Mouse (Mus musculus): Measurements from ENCODE around the gene Cxcr1. TPM values are rescaled to one million over a fixed set of nuclear protein-coding genes. Genes with fewer than 3 reads are reported as not detected.

Gene Cxcr1
- total RNA-seq, 2 experiments from 2014 or later = not detected

DNA sequence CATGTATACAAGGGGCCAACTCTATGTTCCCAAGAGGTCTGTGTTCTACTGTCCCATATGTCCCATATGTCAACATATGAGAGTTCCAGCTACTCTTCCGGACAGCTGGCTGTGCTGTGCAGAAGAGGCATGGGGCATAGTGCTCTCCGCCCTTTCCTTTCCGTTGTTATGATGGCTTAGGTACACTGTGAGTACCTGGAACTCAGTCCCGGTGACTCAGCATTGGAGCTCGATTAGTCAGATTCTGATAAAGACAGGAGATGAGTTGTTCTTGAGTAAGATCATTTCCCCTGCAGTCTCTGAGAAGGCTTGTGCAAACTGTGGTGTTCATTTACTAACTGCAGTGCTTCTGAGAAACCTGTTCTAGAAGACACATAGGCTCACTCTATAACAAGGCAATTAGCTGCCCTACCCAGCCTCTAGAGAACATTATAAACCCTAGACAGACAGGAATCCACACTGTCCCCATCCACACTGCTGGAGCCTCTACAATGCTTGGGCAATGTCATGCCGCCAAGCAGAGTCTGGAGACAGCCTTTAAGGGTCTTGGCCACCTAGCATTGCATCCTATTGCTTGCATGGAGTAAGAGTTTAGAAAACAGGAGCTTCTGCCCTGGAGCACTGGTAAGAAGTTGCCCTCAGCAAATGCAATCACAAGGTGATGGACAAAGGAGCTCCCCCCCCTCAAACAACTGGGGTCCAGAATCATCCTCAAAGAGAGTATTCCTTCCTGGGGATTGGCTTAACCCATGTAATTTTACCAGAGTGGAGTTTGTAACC is 45.1 kb downstream of the Cxcr1 start:
- DNase-seq (ENCODE audit: extremely low spot score in 1 of 2, low spot score in 1 of 2) = no peak

Small RNA genes lying within 50 kb of the gene (microRNA-seq; reads per million reads assigned to microRNA genes)
- gene Mir1928 = 0 reads per million in 2 experiments

Other genes starting within 250 kb of the Cxcr1 start
- 10 to 100 TPM; 29.6 to 41.9 TPM for gene Tns1, start 70.2 kb downstream of the Cxcr1 start, total RNA-seq (2021)
- not detected for gene Rufy4, start 69.1 kb downstream of the Cxcr1 start, total RNA-seq (2021)
- not detected for gene Cxcr2, start 40.6 kb downstream of the Cxcr1 start, total RNA-seq (2021)
- 100 to 1,000 TPM; 404 to 421 TPM for gene Arpc2, start 41.5 kb upstream of the Cxcr1 start, total RNA-seq (2021)
- gene Gpbar1, start 83.9 kb upstream of the Cxcr1 start, total RNA-seq (2021) = not detected
- 100 to 1,000 TPM; 143 to 156 TPM for gene Aamp, start 90.1 kb upstream of the Cxcr1 start, total RNA-seq (2021)
- 100 to 1,000 TPM; 192 to 193 TPM for gene Pnkd, start 90.3 kb upstream of the Cxcr1 start, total RNA-seq (2021)
- gene Tmbim1, start 111.0 kb upstream of the Cxcr1 start, total RNA-seq (2021) = 10 to 100 TPM; 28.3 to 28.7 TPM
- 1 to 10 TPM; 1.0 to 1.1 TPM for gene Catip, start 167.5 kb upstream of the Cxcr1 start, total RNA-seq (2021)
- gene Slc11a1, start 180.6 kb upstream of the Cxcr1 start, total RNA-seq (2021) = 1 to 10 TPM; 1.7 to 4.2 TPM
- gene Ctdsp1, start 196.9 kb upstream of the Cxcr1 start, total RNA-seq (2021) = 10 to 100 TPM; 32.2 to 34.1 TPM
- 1 to 10 TPM in 1 of 2 experiments, under 1 TPM in 1; 0.52 to 1.1 TPM for gene Vil1, start 214.7 kb upstream of the Cxcr1 start, total RNA-seq (2021)

Measured in layer of hippocampus, postnatal 25 days (tissue).